Mouse (Mus musculus) urinary bladder, postnatal 4 days (tissue): ENCODE measurements around the gene Ccdc13.

Source experiments
- DNase-seq, 2 experiments: peaks; one replicate each; pipeline ENCODE4 v3.0.0; 2021 to 2022; ENCODE audit warnings: low spot score in 2 of 2

The Ccdc13 gene

GRCm38 (mm10) chr9:121847138-121847537 lies 7.9 kb upstream of the Ccdc13 start:
- DNase-seq, result no peak

- no peak for DNase-seq
Observed at GRCm38 (mm10) chr9:121846526-121847118, 7.4 kb upstream of the Ccdc13 start.

GRCm38 (mm10) chr9:121842914-121843313 lies 3.7 kb upstream of the Ccdc13 start:
- DNase-seq, result no peak

GRCm38 (mm10) chr9:121839622-121839965 lies 333 bp upstream of the Ccdc13 start:
- no peak for DNase-seq

DNA sequence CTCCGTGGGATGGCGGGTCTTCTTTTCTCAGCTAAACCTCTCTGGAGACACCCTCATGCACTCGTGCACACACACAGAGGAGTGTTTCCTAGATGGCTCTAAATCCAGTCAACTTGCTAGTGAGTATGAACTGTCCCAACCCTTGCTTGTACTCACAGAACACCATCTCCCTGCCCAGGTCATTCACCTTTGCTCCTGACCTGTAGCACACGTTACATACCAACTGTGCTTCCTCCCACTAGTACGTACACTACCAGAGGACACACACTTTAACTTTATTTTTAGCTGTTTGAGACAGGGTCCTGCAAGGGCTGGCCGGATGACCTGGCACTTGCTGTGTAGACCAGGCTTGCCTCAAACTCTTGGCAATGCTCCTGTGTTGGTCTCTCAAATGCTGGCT lies 1.3 kb downstream of the Ccdc13 start:
- DNase-seq, result no peak

DNA sequence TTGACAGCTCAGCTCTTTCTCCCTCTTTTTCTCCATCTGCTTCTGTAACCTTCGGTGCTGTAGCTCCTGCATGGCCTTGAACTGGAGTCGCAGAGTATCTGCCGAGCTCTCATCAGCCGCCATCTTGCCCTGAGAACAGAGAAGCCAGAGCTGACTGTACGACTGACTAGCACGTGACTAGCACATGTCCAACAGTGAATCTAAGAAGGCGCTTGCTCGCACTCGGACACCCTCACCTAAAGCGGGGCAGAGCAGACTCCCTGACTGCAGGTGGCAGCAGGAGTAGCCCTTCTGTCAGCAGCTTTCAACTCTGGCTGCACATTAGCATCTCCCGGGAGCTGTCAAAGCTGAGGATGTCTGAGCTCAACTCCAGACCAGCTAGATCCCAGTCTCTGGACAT lies 5.4 kb downstream of the Ccdc13 start:
- no peak for DNase-seq

DNA sequence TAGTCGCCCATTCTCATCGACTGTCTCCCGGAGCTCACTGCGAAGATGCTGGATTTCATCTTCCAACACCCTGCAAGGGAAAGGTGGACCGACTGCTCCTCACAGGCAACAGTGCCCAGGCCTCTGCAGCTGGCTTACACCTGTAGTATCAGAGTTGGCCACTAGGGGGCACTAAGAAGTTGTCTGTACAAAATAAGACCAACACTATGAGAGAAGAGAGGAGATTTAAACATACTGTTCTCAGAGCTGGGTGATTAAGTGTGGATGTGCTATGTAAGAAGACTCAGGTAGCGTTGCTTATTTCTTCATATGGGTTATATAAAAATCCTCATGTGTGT lies 8.3 kb downstream of the Ccdc13 start:
- peak; percentile 61 to 84 for DNase-seq

DNA sequence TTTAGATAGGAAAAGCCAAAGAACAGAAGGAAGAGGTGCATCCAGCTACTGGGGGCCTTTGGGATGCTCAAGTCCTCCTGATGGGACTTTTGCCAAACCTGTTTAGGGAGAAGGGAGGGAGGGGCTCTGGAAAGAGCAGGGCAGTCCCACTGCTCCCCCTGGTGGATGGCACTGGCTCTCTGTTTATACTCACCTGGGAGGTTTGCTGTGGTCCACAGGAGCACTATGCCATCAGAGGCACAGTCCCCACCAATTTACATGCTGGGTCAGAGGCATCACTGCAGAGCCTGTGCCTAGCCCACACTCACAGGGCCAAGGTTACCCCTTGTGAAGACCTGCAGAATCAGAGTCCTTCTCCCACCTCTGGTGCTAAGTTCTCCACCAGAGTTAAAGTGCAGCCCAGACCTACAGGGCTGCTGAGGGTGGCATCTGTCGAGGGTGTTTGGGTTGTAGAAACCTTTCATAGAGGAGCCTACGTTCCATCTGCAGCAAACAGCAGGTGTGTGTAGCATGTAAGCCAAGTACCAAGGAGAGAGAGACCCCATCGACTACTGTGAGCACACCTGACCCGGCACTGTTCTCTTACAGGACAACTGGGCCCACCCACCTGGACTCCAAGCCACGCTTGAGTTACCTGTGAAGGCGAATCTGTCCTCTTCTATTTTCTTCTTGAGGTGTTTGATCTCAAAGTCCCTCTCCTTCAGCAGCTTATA lies 8.9 kb downstream of the Ccdc13 start:
- DNase-seq, result no peak

GRCm38 (mm10) chr9:121829270-121829992 lies 9.8 kb downstream of the Ccdc13 start:
- DNase-seq, result no peak

DNA sequence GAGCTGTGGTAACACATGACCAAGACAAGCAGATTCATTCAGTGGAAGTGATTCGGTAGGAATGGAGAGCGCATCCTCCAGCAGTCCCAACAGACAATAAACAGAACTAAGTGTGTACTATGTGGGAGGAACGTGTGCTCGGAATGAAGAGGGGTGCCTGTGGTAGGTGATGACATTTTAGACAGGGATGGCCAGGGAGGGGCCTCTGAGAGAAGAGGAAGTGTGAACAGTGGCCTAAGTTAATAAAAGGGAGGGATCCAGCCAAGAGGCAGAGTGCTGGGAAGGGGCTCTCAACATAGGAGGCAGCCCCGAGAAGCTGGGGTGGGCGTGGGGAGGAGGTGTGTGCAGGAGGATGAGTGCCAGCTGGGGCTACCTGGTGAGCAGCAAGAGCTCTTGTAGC lies 10.9 kb downstream of the Ccdc13 start:
- no peak for DNase-seq

DNA sequence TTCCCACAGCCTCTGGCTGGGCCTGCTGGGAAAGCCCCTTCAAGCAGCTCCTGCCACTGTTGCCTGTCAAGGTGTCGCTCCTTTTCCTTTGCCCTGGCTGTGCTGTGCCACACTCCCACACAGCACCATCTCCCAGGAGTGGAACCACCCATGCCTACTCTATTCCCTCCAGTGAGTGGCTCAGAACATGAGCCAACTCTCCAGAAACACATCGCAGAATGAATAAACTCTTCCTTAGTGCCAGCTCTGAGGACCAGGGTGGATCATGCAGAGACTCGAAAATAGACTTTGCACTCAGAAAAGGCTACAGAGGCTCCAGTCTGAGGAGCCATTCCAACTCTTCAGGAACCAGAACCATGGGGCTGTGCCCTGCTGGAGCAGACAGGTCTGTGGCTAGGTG lies 12.9 kb downstream of the Ccdc13 start:
- DNase-seq, result no peak

DNA sequence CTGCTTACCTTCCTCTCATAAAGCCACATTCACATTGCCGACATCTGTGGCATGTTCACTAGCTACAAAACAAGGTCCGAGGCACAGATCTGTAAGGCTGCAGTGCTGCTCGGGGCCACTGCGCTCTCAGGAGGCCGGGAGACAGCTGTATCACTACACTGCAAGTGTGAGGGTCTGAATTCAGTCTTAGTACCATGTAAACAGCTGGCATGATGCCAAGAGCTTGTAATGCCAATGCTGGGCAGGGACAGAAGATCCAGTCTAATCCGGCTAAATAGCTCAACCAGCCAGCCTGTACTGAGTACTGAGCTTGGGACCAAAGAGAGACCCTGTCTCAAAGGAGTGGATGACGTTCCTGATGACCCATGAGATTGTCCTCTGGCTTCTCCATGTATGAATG lies 15.3 kb downstream of the Ccdc13 start:
- DNase-seq, result no peak

DNA sequence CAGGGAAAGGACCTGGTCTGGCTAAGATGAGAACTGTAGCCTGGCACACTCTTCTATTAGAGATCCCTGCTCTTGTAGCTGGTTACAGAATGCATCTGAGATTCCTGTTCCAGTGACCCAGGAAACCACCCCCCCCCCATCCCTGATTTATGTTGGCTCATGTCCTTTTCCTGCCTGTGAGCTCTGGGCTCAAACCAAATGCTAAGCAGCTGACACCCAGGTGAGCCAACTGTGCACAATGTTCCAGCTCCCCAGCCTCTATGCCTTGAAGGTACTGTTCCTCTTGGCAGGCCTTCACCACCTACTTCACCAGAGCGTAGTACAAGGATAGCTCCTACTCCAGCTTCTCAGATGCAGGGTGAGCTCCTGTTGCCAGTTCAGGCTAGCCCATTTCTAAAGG lies 16.2 kb downstream of the Ccdc13 start:
- DNase-seq, result no peak

GRCm38 (mm10) chr9:121822585-121822991 lies 16.7 kb downstream of the Ccdc13 start:
- no peak for DNase-seq

GRCm38 (mm10) chr9:121820765-121821164 lies 18.5 kb downstream of the Ccdc13 start:
- no peak for DNase-seq

DNA sequence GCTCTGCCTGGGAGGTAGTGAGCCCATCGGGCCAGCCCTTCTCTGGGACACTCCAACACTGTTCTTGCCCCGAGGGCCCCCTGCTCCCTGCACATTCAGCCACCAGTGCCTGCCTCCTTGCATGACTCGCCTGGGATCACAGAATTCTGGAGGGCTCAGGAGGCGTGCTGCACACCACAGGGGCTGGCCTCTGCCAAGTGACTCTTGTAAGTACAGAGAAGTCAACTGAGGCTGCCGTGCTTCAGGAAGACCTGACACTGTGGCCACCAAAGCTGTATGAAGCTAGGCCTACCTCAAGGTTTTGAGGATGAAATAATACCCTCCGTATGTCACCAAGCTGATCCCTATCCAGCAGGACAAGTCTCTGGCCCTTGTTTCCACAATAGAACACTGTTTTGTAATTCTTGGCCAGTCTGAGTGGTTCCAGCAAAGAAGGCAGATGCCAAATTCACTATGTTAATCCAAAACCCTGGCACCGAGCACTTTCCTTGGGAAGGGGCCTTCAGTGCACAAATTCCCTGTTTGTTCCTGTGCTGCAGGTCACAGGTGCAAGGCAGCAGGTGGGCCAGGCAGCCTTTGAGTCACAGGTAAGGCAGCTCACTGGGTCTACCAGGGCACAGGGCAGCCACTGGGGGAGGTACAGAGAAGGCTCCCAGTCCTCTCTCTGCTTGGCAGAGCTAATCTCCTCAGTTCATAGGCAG lies 19.3 kb downstream of the Ccdc13 start:
- no peak for DNase-seq

GRCm38 (mm10) chr9:121819073-121819770 lies 20.0 kb downstream of the Ccdc13 start:
- DNase-seq, result no peak

DNA sequence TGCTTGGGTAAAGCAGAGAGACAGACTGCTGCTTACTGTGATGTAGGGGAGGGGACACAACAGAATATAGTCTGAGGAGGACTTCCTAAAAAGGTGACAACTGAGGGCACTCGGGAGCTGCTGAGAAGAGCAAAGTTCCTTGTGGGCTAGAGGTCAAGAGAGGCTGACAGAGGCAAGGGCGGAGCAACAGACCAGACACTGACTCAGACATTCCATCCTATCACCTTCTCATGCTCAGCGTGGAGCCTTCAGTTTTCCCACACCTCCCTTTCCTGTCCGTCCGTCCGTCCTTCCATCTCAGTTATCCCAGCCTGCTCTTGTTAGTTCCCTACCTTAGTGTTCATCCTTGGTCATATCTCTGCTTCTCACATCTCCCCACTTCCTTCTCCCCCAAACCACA lies 24.1 kb downstream of the Ccdc13 start:
- no peak for DNase-seq

DNA sequence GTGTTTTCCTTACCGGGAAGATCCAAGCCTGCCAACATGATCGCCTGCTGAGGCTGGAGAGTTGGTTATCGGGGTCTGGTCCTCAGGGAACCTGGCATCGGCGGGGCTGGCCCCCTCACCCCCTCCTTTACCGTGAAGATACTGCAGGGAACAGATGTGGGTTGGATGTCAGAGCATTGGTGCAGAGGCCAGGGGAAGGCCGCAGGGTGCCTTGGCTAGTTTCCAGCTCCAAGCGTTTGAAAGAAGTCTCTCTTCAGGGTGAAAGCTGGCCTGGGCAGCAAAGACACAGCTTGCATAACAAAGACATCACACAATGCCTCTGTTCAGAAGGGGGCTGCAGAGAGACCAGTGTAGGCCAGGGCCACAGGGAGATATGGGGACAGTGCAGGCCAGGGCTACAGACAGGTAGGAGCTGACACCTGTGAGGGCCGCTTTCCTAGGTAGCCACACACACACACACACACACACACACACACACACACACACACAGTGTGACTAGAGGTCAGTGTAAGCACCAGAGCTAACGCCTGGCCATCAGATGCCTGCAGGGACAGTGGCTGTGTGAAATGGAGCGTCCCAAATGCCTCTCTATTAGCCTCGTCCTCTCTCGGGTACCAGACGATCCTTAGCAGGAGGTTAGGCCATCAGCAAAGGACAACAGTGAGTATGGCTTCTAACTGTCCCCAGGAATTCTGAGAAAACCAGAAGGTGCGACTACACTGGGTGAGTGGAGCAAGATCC lies 29.0 kb downstream of the Ccdc13 start:
- DNase-seq, result no peak

- DNase-seq, result no peak
Observed at GRCm38 (mm10) chr9:121808511-121808910, 30.8 kb downstream of the Ccdc13 start.

DNA sequence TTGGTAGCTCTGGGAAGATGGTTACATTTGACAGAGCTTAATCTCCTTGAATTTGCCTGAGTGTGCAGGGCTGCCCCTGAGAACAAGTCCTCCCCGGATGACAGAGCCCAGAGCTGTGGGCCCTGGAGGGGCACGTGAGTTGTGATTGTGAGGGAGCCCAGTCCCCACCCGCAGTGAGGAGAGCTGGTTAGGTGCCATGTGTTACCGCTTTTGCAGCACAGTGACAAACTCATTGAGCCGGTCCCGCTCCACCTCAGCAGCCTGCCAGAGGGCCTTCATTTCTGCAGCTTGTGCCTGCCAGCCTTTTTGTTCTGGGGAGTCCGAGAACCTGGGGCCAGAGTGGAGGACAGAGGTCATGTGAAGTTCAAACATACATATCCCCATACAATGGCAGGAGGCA lies 31.3 kb downstream of the Ccdc13 start:
- no peak for DNase-seq
